Mouse (Mus musculus) heart, embryonic 16.5 days (tissue): ENCODE results near the gene Ank2. TPM values are rescaled to one million over a fixed set of nuclear protein-coding genes. Genes with fewer than 3 reads are reported as not detected.

ENCODE experiments used
- ATAC-seq: fragments of 200-750 bp; cut with Nextera tagmentation; replicated peaks from 2 replicates; pipeline ENCODE4 v1.8.0; 2017; ENCODE audit warnings: moderate number of reproducible peaks; ENCODE audit not compliant: insufficient read depth, low FRiP score; ENCODE audit errors: extremely low read depth
- H3K27ac ChIP-seq: fragments of 300-500 bp; sonication (generic); 2 replicates; pipeline ENCODE4 v1.5.1; 2014; ENCODE audit warnings: mild to moderate bottlenecking, low read length, control low read depth, moderate library complexity
- H3K27me3 ChIP-seq: fragments of 300-500 bp; sonication (generic); 2 replicates; pipeline ENCODE4 v1.6.1; 2014; ENCODE audit warnings: low read length, mixed read lengths; ENCODE audit not compliant: control insufficient read depth, insufficient read depth
- H3K36me3 ChIP-seq: fragments of 300-500 bp; sonication (generic); 2 replicates; pipeline ENCODE4 v1.6.1; 2014; ENCODE audit not compliant: control insufficient read depth, insufficient read depth
- H3K4me1 ChIP-seq: fragments of 300-500 bp; sonication (generic); 2 replicates; pipeline ENCODE4 v1.6.1; 2014; ENCODE audit warnings: low read length, mixed read lengths; ENCODE audit not compliant: control insufficient read depth, insufficient read depth
- H3K4me2 ChIP-seq: fragments of 300-500 bp; sonication (generic); 2 replicates; pipeline ENCODE4 v1.6.1; 2014; ENCODE audit warnings: low read depth, mild to moderate bottlenecking, control low read depth, low read length
- H3K4me3 ChIP-seq: fragments of 300-500 bp; sonication (generic); 2 replicates; pipeline ENCODE4 v1.5.1; 2014; ENCODE audit warnings: mild to moderate bottlenecking, control low read depth, low read length
- H3K9ac ChIP-seq: fragments of 300-500 bp; sonication (generic); 2 replicates; pipeline ENCODE4 v1.6.1; 2014; ENCODE audit warnings: low read length, control low read depth
- H3K9me3 ChIP-seq: fragments of 300-500 bp; sonication (generic); replicated peaks from 2 replicates; pipeline ENCODE4 v1.6.1; 2016; ENCODE audit warnings: low read length; ENCODE audit not compliant: control insufficient read depth
- WGBS: fragments of 180-500 bp; shearing (Covaris S2); extraction: QIAGEN DNeasy Blood & Tissue Kit; methylation state at CpG from one replicate; pipeline ENCODE4 v1.1.7; 2014; 5-methylcytosine and 5-hydroxymethylcytosine counted together
- polyA plus RNA-seq: library from polyadenylated mRNA; unstranded; fragments of >200 nt; fragmentation: Nextera tagmentation; extraction: Ambion mirVana; gene quantifications from 2 replicates; pipeline ENCODE4 v1.2.1, GENCODE M21; 2015

Gene Ank2
- polyA plus RNA-seq, 1 experiment from 2014 or later = 38.9 TPM

DNA sequence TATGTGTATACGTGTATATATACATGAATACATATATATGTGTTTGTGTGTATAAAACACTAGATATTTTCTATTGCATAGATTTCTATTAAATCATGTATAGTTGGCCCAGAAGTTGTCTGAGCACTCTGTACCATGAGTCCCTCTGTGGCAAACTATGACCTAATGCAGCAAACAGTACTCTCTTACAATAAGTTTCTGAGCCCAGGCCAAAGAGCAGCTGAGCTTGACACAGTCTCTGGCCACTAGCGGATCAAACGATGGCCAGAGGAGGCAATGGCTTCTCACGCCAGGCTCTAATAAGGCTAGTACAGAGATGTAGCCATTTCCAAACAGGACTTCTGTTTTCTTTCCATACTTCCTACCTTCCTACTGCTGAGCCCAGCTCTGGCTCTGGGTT lies 380.4 kb downstream of the Ank2 start:
- Histone ChIP-seq H3K4me1 (peaks cover 12% of the 10 kb centered on the region; the same call in 1 of the 2 replicates), H3K4me2 (no peak overlapping the region), H3K9ac (no peak overlapping the region), H3K36me3 (no peaks in the 10 kb centered on the region), H3K27ac (no peak overlapping the region), H3K9me3 (no peaks in the 10 kb centered on the region), H3K27me3 (no peaks in the 10 kb centered on the region), H3K4me3 (no peak overlapping the region)
- WGBS = 90% methylated on average over 4 of the region's 4 CpGs
- ATAC-seq = no peak

DNA sequence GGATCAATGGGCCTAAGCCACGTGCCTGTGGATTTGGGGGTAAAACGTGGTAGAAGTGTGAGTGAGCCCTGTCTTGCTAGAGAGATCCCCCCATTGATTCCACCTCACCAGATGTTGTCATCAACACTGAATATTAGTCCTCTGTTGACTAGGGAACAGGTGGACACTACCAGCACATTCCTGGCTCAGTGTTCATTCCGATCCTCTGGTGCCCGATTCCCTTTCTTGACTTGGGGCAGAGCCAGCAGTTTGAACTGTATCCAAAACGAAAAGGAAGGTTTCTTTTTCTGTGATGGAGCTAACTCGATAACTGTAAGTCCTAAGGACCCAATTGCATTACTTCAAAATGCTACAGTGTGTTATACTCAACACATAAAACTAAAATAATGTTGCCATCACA lies 382.9 kb downstream of the Ank2 start:
- H3K36me3 ChIP-seq = no peaks in the 10 kb centered on the region
- no peak overlapping the region for H3K4me2 ChIP-seq
- no peak overlapping the region for H3K4me3 ChIP-seq
- no peaks in the 10 kb centered on the region for H3K27me3 ChIP-seq
- H3K4me1 ChIP-seq = 0 out of 2 replicates have a peak, but pooled peaks cover 3% of the 10 kb centered on the region
- H3K9ac ChIP-seq = no peak overlapping the region
- WGBS = 60% methylated on average over 6 of the region's 6 CpGs
- no peak overlapping the region for H3K27ac ChIP-seq
- no peak for ATAC-seq
- no peaks in the 10 kb centered on the region for H3K9me3 ChIP-seq

DNA sequence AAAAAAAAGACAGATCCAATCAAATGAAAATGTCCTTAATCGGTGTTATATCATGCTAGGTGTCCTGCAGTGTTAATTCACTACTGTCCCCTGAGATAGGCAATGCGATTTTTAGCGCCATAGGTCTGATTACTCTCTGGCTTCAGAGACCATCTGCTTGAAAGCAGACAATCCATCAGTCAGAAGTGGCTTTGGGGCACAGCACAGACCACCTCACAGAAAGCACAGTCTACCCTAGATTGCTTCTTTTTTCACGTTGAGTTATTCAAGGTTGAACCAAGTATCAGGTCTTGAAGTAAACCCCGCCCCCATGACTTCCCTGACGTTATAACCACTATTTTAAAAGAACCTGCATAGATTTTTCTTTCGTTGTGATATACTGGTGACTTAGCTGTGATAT lies 385.9 kb downstream of the Ank2 start:
- no peaks in the 10 kb centered on the region for H3K27me3 ChIP-seq
- H3K4me3 ChIP-seq = no peak overlapping the region
- no peak for ATAC-seq
- H3K4me1 ChIP-seq = 0 out of 2 replicates have a peak, but pooled peaks cover 3% of the 10 kb centered on the region
- H3K27ac ChIP-seq = no peak overlapping the region
- no peak overlapping the region for H3K4me2 ChIP-seq
- no peaks in the 10 kb centered on the region for H3K9me3 ChIP-seq
- H3K36me3 ChIP-seq = no peaks in the 10 kb centered on the region
- WGBS = 83% methylated on average over 7 of the region's 7 CpGs
- H3K9ac ChIP-seq = no peak overlapping the region

DNA sequence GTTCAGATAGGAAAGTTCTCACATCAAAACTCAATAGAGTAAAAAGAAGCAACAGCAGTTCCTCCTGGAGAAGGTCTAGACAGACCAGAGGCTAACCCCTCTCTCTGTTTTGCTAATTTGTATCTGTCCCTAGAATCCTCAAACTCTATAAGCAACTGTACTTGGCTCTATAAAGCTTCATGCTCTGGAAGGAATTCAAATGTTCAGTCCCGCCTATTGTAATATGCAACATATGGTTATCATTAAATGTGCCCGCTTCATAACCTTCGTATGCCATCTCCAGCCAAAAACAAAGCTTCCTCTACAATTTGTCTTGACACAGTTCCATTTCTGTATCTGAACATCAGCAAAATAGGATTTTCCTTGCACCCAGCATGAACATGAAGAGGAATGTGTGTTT lies 389.7 kb downstream of the Ank2 start:
- Histone ChIP-seq H3K27ac (no peak overlapping the region), H3K9ac (no peak overlapping the region), H3K4me1 (no peaks in the 10 kb centered on the region), H3K27me3 (no peaks in the 10 kb centered on the region), H3K4me2 (no peak overlapping the region), H3K4me3 (no peak overlapping the region), H3K9me3 (no peaks in the 10 kb centered on the region; the same call in 1 of the 2 replicates), H3K36me3 (no peaks in the 10 kb centered on the region)
- WGBS = 70% methylated on average over 3 of the region's 3 CpGs
- ATAC-seq = no peak

DNA sequence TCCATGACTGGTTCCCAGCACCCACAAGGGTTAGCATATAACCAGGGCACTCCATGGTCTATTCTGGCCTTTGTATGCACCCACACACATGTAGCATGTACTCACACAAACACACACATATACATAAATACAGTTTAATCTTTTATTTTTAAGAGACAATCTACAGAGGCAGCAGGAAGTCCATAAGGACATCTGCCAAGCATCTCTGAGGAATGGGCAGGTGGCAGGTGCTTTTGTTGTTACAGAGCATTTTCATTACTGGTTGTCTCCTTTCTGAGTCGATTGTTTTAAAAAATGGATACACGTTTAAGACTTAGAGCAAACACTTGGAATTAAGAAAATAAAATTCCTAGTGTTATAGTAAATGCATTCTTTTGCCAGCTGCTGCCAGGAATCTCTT lies 390.7 kb downstream of the Ank2 start:
- no peak overlapping the region for H3K27ac ChIP-seq
- H3K27me3 ChIP-seq = no peaks in the 10 kb centered on the region
- no peak overlapping the region for H3K4me3 ChIP-seq
- no peak for ATAC-seq
- H3K9me3 ChIP-seq = no peaks in the 10 kb centered on the region; the same call in 1 of the 2 replicates
- no peak overlapping the region for H3K4me2 ChIP-seq
- no peaks in the 10 kb centered on the region for H3K36me3 ChIP-seq
- H3K4me1 ChIP-seq = no peaks in the 10 kb centered on the region
- WGBS = 74% methylated on average over 2 of the region's 2 CpGs
- no peak overlapping the region for H3K9ac ChIP-seq

DNA sequence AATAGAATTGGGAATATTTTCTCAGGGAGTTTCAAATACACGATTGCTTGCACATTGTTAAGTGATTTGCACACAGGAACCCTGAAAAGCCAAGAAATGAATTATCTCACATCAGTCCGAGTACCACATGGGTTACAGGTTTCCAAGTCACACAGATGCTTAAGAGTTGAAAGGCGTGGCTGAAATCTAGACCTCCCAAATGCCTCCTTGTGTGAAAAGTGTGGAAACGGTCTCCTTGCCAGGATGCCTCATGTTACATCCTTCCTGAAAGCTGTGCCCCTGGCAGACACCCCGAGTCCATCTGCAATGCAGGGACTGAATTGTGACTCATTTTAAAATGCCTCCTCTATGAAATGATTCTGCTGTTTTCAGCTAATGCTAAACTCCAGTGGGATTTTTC lies 391.9 kb downstream of the Ank2 start:
- Histone ChIP-seq H3K27ac (no peak overlapping the region), H3K9me3 (no peaks in the 10 kb centered on the region; the same call in 1 of the 2 replicates), H3K4me3 (no peak overlapping the region), H3K27me3 (no peaks in the 10 kb centered on the region), H3K4me1 (no peaks in the 10 kb centered on the region), H3K36me3 (no peaks in the 10 kb centered on the region), H3K9ac (no peak overlapping the region), H3K4me2 (no peak overlapping the region)
- ATAC-seq = no peak
- WGBS = 67% methylated on average over 5 of the region's 5 CpGs

DNA sequence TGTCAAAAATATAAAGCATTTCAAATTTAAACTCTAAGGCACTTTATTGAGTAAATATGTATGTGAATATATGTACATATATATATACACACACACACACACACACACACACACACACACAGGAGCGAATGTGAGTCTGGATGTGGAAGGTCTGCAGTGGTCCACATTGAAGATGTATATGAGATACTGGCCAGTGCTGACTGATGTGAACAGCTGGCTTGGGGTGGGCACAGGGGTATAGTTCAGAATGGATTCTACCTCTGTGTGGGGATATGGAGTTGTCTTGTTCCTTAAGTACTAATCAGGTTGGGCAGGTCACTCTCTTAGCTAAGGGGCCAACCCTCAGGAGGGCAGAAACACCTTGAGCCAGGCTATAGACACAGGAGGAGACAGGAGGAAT lies 397.8 kb downstream of the Ank2 start:
- WGBS = 91% methylated on average over 1 of the region's 1 CpGs
- H3K4me1 ChIP-seq = no peaks in the 10 kb centered on the region
- ATAC-seq = no peak
- no peaks in the 10 kb centered on the region for H3K36me3 ChIP-seq
- H3K4me3 ChIP-seq = no peak overlapping the region
- no peak overlapping the region for H3K27ac ChIP-seq
- no peak overlapping the region for H3K9ac ChIP-seq
- H3K9me3 ChIP-seq = no peaks in the 10 kb centered on the region; the same call in 1 of the 2 replicates
- no peaks in the 10 kb centered on the region for H3K27me3 ChIP-seq
- H3K4me2 ChIP-seq = no peak overlapping the region

DNA sequence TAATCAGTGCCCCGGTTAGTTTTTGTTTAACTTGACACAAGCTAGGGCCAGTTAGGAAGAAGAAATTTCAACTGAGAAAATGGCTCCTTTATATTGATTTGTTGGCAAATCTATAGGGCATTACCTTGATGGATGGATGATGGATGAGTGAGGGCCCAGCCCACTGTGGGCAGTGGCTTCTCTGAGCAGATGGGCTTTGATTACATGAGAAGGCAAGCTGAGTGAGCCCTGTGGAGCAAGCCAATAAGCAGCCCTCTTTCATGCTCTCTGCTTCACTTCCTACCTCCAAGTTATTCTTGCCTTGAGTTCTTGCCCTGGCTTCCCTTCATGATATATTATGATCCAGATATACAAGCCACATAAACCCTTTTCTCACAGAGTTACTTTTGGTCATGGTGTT lies 401.4 kb downstream of the Ank2 start:
- Histone ChIP-seq H3K4me2 (no peak overlapping the region), H3K4me3 (no peak overlapping the region), H3K9me3 (no peaks in the 10 kb centered on the region), H3K4me1 (no peaks in the 10 kb centered on the region), H3K27ac (no peak overlapping the region), H3K36me3 (no peaks in the 10 kb centered on the region), H3K27me3 (no peaks in the 10 kb centered on the region), H3K9ac (no peak overlapping the region)
- WGBS = 86% methylated on average over 1 of the region's 1 CpGs
- ATAC-seq = no peak

DNA sequence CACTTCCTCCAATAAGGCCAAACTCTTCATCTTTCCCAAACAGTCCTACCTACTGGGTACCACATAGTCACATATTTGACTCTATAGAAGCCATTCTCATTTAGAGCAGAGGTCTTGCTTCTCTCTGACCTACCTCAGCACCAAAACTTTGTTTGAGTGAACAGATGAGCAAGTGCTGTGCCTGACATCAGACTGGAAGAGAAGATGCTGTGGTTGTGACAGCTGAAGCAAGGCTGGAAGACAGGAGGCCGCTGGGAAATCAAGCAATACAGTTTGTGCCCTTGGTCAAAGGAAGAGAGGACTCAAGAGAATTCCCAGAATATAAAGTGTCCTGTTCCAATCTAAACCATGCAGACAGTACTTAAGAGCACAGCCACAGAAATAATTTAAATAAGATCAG lies 402.0 kb downstream of the Ank2 start:
- ATAC-seq = no peak
- Histone ChIP-seq H3K27me3 (no peaks in the 10 kb centered on the region), H3K27ac (no peak overlapping the region), H3K9me3 (no peaks in the 10 kb centered on the region), H3K9ac (no peak overlapping the region), H3K4me3 (no peak overlapping the region), H3K4me2 (no peak overlapping the region), H3K4me1 (no peaks in the 10 kb centered on the region), H3K36me3 (no peaks in the 10 kb centered on the region)
- WGBS = 84% methylated on average over 1 of the region's 1 CpGs

DNA sequence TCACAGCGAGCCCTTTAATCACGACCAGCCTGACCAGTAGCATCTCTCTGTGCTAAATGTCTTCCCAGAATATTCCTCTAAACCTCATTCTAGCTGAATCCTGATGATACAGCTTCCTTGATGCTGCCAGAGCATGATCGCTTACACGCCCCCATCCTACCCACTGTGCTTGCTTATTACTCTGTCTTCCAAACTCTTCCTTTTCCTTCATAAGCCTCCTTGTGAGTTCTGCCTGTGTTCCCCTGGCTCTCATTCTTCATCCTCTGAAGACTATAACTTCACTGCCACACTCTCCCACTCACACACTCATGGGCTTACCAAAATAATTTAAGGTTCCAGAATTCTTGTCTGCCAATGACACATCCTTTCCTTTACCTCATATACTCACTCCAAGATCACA lies 405.5 kb downstream of the Ank2 start:
- no peak overlapping the region for H3K27ac ChIP-seq
- H3K4me2 ChIP-seq = no peak overlapping the region
- no peak overlapping the region for H3K9ac ChIP-seq
- ATAC-seq = no peak
- H3K36me3 ChIP-seq = no peaks in the 10 kb centered on the region
- no peaks in the 10 kb centered on the region for H3K9me3 ChIP-seq
- H3K27me3 ChIP-seq = no peaks in the 10 kb centered on the region
- WGBS = 88% methylated on average over 4 of the region's 4 CpGs
- no peak overlapping the region for H3K4me3 ChIP-seq
- no peaks in the 10 kb centered on the region for H3K4me1 ChIP-seq
